Mouse (Mus musculus) forebrain, embryonic 13.5 days (tissue): Measurements from ENCODE around the gene Zhx3. TPM values are rescaled to one million over a fixed set of nuclear protein-coding genes. Genes with fewer than 3 reads are reported as not detected.
A peak's percentile ranks its signal among the peaks of the same experiment; 100 is the strongest.

Source experiments
- ATAC-seq: fragments of 200-750 bp; cut with Nextera tagmentation; 2 replicates; pipeline ENCODE4 v1.8.0; 2017
- H3K27ac ChIP-seq: fragments of 300-500 bp; sonication (generic); 2 replicates; pipeline ENCODE4 v1.5.1; 2015; ENCODE audit warnings: inconsistent platforms, mild to moderate bottlenecking, moderate library complexity
- H3K27me3 ChIP-seq: fragments of 300-500 bp; sonication (generic); 2 replicates; pipeline ENCODE4 v1.6.1; 2015; ENCODE audit warnings: mild to moderate bottlenecking, inconsistent platforms
- H3K36me3 ChIP-seq: fragments of 300-500 bp; sonication (generic); 2 replicates; pipeline ENCODE4 v1.6.1; 2015; ENCODE audit warnings: mild to moderate bottlenecking, inconsistent platforms; ENCODE audit not compliant: poor library complexity, severe bottlenecking
- H3K4me1 ChIP-seq: fragments of 300-500 bp; sonication (generic); 2 replicates; pipeline ENCODE4 v1.6.1; 2015; ENCODE audit warnings: inconsistent platforms
- H3K4me2 ChIP-seq: fragments of 300-500 bp; sonication (generic); 2 replicates; pipeline ENCODE4 v1.6.1; 2015; ENCODE audit warnings: inconsistent platforms, mild to moderate bottlenecking, moderate library complexity
- H3K4me3 ChIP-seq: fragments of 300-500 bp; sonication (generic); 2 replicates; pipeline ENCODE4 v1.5.1; 2015; ENCODE audit warnings: mild to moderate bottlenecking, inconsistent platforms
- H3K9ac ChIP-seq: fragments of 300-500 bp; sonication (generic); 2 replicates; pipeline ENCODE4 v1.6.1; 2015; ENCODE audit warnings: mild to moderate bottlenecking, inconsistent platforms
- H3K9me3 ChIP-seq: fragments of 300-500 bp; sonication (generic); replicated peaks from 2 replicates; pipeline ENCODE4 v1.6.1; 2016; ENCODE audit warnings: inconsistent platforms
- WGBS: fragments of 180-500 bp; shearing (Covaris S2); methylation state at CpG from one replicate; pipeline ENCODE4 v1.1.7; 2015; 5-methylcytosine and 5-hydroxymethylcytosine counted together
- polyA plus RNA-seq: library from polyadenylated mRNA; unstranded; fragments of >200 nt; fragmentation: Nextera tagmentation; extraction: Ambion mirVana; gene quantifications from 2 replicates; pipeline ENCODE4 v1.2.1, GENCODE M21; 2015

Zhx3 gene
- polyA plus RNA-seq, 1 experiment from 2014 or later: 14.0 TPM

GRCm38 (mm10) chr2:160731117-160731838, 141.5 kb downstream of the Zhx3 start, which contains the start of gene Plcg1:
Gene Plcg1, plus strand, starts transcription at chr2:160731300.
- peaks cover 57% of the 10 kb centered on the region for H3K4me1 ChIP-seq
- H3K27me3 ChIP-seq: no peaks in the 10 kb centered on the region
- ATAC-seq: peak; percentile 95
- 1% methylated on average over 64 of the region's 99 CpGs for WGBS
- peak within 1 kb of the TSS; percentile 96 for H3K27ac ChIP-seq
- H3K4me2 ChIP-seq: peak within 1 kb of the TSS; percentile 88
- H3K36me3 ChIP-seq: peaks cover 26% of the 10 kb centered on the region
- H3K4me3 ChIP-seq: peak within 1 kb of the TSS; percentile 89
- H3K9ac ChIP-seq: peak within 1 kb of the TSS; percentile 100
- H3K9me3 ChIP-seq: no peaks in the 10 kb centered on the region

DNA sequence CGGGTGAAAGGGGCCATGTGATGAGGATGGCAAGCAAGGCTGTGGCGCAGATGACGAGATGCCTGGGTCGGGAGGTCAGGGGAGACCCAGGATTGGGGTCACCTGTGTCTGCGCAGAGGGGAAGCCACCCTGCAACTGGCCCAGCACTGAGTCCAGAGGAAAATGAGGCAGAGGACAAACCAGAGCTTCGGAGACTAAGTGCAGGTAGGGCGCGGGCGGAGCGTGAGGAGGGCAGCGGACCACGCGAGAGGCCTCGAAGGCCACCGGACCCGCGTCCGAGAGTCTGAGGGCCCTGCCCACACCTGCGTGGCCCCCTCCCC, 142.0 kb downstream of the Zhx3 start:
- Histone ChIP-seq H3K27me3 (no peaks in the 10 kb centered on the region), H3K4me2 (peak overlapping the region; percentile 88), H3K4me3 (peak overlapping the region; percentile 89), H3K36me3 (peaks cover 23% of the 10 kb centered on the region), H3K27ac (peak overlapping the region; percentile 96; the same call in 1 of the 2 replicates), H3K4me1 (peaks cover 53% of the 10 kb centered on the region), H3K9ac (peak overlapping the region; percentile 100), H3K9me3 (no peaks in the 10 kb centered on the region)
- ATAC-seq: no peak
- WGBS: 7% methylated on average over 19 of the region's 19 CpGs

DNA sequence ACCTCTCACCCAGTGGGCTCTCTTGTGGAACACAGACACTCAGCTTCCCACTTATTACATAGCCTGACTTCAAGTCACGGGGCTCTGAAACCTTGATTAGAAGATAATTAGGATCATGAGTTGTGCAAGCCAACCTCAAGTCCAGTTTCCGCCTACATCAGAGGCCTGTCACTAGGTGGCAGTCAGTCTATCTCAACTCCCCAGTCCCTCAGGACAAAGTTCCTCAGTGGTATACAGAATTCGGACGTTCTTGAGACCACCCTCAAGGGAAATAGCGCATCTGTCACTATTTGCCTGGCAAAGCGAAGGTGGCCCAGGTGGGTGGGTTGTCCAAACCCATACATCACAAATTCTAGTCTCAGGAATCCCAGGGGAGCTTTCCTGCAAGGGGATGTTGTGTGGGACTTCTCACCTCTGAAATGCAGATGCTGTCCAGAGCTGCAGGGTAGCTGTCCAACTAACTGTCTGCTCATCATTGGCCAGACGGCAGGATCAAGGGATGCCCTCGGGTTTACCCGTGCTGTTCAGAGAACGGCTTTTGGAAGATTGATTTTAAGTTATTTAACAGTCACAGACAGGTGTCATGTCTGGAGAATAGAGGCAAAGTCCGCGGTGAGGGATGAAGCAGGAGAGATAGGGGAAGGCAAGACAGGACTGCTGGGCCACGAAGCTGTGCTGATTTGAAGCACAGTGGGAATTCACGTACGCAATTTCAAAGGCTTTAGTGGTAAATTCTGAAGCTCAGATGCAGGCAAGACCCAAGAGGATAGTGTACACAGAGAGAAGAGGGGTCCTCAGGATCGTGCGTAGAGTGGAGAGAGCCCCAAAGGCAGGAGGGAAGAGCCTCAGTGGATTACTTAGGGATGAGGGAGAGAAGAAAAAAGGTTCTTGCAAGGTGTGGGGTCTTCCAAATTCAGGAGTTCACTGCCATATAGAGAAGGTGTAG, 142.7 kb downstream of the Zhx3 start:
- Histone ChIP-seq H3K4me3 (peak overlapping the region; percentile 89), H3K27ac (0 out of 2 replicates have a peak overlapping the region, but pooled peaks have one; percentile 96), H3K4me2 (peak overlapping the region; percentile 88), H3K9ac (peak overlapping the region; percentile 100), H3K27me3 (no peaks in the 10 kb centered on the region), H3K36me3 (peaks cover 23% of the 10 kb centered on the region), H3K9me3 (no peaks in the 10 kb centered on the region), H3K4me1 (peaks cover 46% of the 10 kb centered on the region)
- no peak for ATAC-seq
- WGBS: 37% methylated on average over 17 of the region's 17 CpGs

DNA sequence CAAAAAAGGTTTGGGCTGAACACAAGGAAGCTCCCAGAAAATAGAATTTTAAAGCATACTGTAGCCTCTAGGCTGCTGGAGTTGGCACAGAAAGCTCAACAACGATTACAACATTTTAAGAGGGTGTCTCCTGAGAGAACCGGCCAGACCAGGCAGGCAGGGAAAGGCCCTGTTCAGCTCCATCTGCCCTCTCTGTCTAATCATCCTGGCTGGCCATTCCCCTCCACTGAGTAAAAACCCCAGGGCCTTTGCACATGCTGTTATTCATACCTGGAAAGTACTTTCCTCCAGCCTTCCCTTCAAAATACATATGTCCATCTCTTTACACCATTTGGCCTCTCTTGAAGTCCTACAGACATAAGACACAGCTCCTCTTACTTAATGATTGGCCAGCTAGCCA, 143.4 kb downstream of the Zhx3 start:
- no peak overlapping the region for H3K27ac ChIP-seq
- ATAC-seq: no peak
- H3K9ac ChIP-seq: no peak overlapping the region
- no peaks in the 10 kb centered on the region for H3K27me3 ChIP-seq
- H3K4me3 ChIP-seq: no peak overlapping the region
- H3K4me2 ChIP-seq: no peak overlapping the region
- peaks cover 40% of the 10 kb centered on the region for H3K4me1 ChIP-seq
- H3K36me3 ChIP-seq: peaks cover 22% of the 10 kb centered on the region
- 86% methylated on average over 2 of the region's 2 CpGs for WGBS
- H3K9me3 ChIP-seq: no peaks in the 10 kb centered on the region

- H3K9ac ChIP-seq: no peak overlapping the region
- WGBS: 93% methylated on average over 3 of the region's 3 CpGs
Measured at GRCm38 (mm10) chr2:160728972-160729371, 143.8 kb downstream of the Zhx3 start.

DNA sequence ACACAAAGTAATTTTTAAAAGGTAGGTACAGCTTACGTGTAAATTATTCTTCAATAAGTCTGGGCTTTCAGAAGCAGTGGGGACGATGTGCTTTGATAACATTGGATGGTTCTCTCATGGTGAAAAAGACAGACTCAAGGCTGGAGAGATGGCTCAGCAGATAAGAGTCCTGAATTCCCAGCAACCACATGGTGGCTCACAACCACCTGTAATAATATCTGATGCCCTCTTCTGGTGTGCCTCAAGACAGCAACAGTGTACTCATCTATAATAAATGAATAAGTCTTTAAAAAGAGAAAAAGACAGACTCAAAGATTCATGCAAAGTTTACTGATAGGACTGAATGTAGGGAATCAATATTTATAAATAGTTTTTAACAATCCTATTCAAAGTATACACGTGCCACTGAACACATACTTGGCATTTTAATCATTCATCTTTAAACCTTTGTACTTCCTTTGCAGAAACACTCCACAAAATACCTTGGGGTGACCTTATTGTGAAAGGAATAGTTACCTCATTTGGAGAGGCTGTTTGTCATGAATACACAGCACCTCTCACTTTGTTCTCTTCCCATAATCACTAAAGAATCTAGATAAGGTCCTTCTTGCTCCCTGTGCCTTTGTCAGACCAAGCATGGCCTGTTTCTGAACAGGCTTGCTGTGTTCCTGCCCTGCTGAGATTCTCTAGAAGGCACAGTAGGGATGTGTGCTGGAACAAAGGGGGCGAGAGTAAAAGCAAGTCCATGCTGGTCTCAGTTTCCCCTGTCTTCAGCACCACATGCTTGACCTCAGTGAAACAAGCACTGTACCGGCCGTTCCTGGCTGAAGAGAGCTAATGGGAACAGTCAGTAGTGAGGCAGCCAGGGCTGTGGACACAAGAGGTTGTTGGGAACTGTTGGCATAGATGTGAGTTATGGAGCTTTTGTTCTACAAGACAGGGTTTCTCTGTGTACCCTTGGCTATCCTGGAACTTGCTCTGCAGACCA, 146.6 kb downstream of the Zhx3 start:
- no peaks in the 10 kb centered on the region for H3K9me3 ChIP-seq
- no peak overlapping the region for H3K4me3 ChIP-seq
- ATAC-seq: no peak
- H3K27ac ChIP-seq: 0 out of 2 replicates have a peak overlapping the region, but pooled peaks have one; percentile 69
- H3K27me3 ChIP-seq: no peaks in the 10 kb centered on the region
- 79% methylated on average over 6 of the region's 6 CpGs for WGBS
- H3K4me1 ChIP-seq: peaks cover 17% of the 10 kb centered on the region
- peaks cover 47% of the 10 kb centered on the region for H3K36me3 ChIP-seq
- H3K4me2 ChIP-seq: no peak overlapping the region
- no peak overlapping the region for H3K9ac ChIP-seq

More at GRCm38 (mm10) chr2:160728972-160729371, 143.8 kb downstream of the Zhx3 start:
- no peak overlapping the region for H3K4me3 ChIP-seq
- no peak overlapping the region for H3K4me2 ChIP-seq
- H3K4me1 ChIP-seq: peaks cover 35% of the 10 kb centered on the region
- no peak overlapping the region for H3K27ac ChIP-seq
- H3K36me3 ChIP-seq: peaks cover 22% of the 10 kb centered on the region
- no peaks in the 10 kb centered on the region for H3K27me3 ChIP-seq
- no peak for ATAC-seq
- no peaks in the 10 kb centered on the region for H3K9me3 ChIP-seq

DNA sequence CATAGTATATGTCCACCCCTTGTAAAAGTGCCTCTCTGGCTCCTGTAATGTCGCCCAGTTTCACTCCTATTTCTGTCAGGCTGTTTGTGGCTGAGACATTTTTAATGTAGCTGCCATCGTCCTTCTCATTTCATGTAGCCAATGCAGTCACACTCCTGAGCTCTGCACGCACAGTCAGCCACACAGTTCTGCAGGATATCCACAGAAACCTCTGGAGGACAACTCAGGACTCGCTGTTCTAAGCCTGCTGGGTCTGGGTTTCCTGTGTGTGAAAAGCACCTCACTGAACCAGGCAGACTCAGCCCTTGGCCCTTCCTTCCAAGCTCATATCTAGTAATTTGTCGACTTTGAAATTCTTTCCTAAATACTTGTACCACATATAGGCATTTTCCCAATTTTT, 148.3 kb downstream of the Zhx3 start:
- H3K4me3 ChIP-seq: no peak overlapping the region
- no peaks in the 10 kb centered on the region for H3K9me3 ChIP-seq
- no peak for ATAC-seq
- H3K9ac ChIP-seq: no peak overlapping the region
- no peaks in the 10 kb centered on the region for H3K27me3 ChIP-seq
- peaks cover 63% of the 10 kb centered on the region for H3K36me3 ChIP-seq
- WGBS: 94% methylated on average over 5 of the region's 5 CpGs
- H3K27ac ChIP-seq: no peak overlapping the region
- no peak overlapping the region for H3K4me2 ChIP-seq
- peaks cover 8% of the 10 kb centered on the region for H3K4me1 ChIP-seq

GRCm38 (mm10) chr2:160723613-160724375, 149.0 kb downstream of the Zhx3 start:
- no peak overlapping the region for H3K4me2 ChIP-seq
- 97% methylated on average over 4 of the region's 4 CpGs for WGBS
- ATAC-seq: no peak
- no peak overlapping the region for H3K27ac ChIP-seq
- H3K36me3 ChIP-seq: peaks cover 70% of the 10 kb centered on the region
- H3K4me3 ChIP-seq: no peak overlapping the region
- H3K27me3 ChIP-seq: no peaks in the 10 kb centered on the region
- H3K9me3 ChIP-seq: no peaks in the 10 kb centered on the region
- no peak overlapping the region for H3K9ac ChIP-seq
- peaks cover 8% of the 10 kb centered on the region for H3K4me1 ChIP-seq

DNA sequence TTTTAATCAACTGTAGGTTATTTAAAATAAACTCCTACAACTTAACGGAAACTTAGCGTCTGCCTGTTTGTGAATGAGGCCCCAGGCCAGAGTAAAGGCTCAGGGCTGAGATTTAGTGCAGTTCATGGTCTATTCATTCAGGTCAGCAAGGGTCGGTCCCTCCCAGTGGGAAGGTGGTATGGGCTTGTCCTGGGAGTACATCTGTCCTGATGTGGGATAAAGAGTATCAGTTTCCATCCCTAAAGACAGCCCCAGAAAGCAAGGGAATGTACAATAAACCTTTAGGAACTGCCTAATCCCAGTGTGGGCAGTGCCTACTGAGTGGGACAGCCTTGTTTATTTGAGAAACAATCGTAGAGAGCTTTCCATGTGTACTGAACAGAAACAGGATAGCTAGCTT, 150.1 kb downstream of the Zhx3 start:
- Histone ChIP-seq H3K36me3 (peaks cover 80% of the 10 kb centered on the region), H3K4me1 (peaks cover 7% of the 10 kb centered on the region), H3K9ac (no peak overlapping the region), H3K9me3 (no peaks in the 10 kb centered on the region), H3K27ac (no peak overlapping the region), H3K27me3 (no peaks in the 10 kb centered on the region), H3K4me2 (no peak overlapping the region), H3K4me3 (no peak overlapping the region)
- ATAC-seq: no peak
- 74% methylated on average over 4 of the region's 4 CpGs for WGBS

DNA sequence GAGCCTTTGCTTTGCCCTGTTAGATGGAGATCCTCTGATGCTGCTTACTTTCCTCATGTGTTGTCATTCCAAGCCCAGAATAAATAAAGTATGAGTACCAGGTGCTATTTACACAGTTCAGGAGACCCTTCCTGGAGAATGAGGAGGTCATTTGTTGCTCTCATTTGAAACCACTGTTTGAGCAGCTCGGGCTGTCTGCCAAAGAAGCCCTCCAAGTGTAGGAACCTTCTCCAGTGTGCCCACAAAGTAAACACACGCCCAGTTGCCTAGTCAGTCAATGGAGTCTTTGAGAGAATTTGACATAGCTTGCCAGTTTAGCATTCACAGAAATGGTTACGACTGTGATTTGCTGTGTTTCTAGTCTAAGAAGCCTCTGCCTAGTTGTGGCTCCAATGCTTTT, 154.0 kb downstream of the Zhx3 start:
- H3K4me1 ChIP-seq: peaks cover 13% of the 10 kb centered on the region
- no peak overlapping the region for H3K4me2 ChIP-seq
- no peak overlapping the region for H3K4me3 ChIP-seq
- no peak for ATAC-seq
- H3K27ac ChIP-seq: no peak overlapping the region
- no peaks in the 10 kb centered on the region for H3K9me3 ChIP-seq
- H3K27me3 ChIP-seq: no peaks in the 10 kb centered on the region
- H3K9ac ChIP-seq: no peak overlapping the region
- WGBS: 83% methylated on average over 3 of the region's 3 CpGs
- peaks cover 94% of the 10 kb centered on the region for H3K36me3 ChIP-seq

DNA sequence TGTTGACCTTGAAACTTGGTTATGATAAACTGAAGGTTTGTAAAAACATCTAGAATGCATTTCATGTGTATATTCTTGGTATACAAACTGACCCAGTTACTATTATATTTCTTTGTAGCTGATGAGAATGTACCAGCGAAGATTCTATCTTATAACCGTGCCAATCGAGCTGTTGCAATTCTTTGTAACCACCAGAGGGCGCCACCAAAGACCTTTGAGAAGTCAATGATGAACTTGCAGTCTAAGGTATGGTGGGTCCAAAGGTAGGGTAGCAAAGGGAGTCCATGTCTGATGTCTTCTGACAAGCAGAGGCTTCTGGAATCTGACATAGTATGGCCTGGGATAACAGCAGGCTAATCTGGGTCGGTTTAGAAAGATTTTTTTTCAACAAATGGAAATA, 155.5 kb downstream of the Zhx3 start:
- H3K4me2 ChIP-seq: no peak overlapping the region
- peaks cover 94% of the 10 kb centered on the region for H3K36me3 ChIP-seq
- H3K4me1 ChIP-seq: peaks cover 13% of the 10 kb centered on the region
- no peak overlapping the region for H3K4me3 ChIP-seq
- no peaks in the 10 kb centered on the region for H3K27me3 ChIP-seq
- no peak overlapping the region for H3K9ac ChIP-seq
- H3K27ac ChIP-seq: no peak overlapping the region
- WGBS: 80% methylated on average over 5 of the region's 5 CpGs
- ATAC-seq: no peak
- H3K9me3 ChIP-seq: no peaks in the 10 kb centered on the region
